8 mouse cellular contexts compared by ENCODE assay signal in genomic region chr19:4300271-4300704, GRCm38 (mm10). TPM values are rescaled to one million over a fixed set of nuclear protein-coding genes. Genes with fewer than 3 reads are reported as not detected.
DNase-seq lines count a peak whose midpoint lies in the region; ATAC-seq and TF ChIP-seq lines count a peak whose summit lies in the region.

No protein-coding gene starts in this region.

- TF ChIP-seq EP300 in MEL (IDR thresholded peaks at IDR 0.05; ENCODE audit: low read depth in 1 of 2, low read length in 2 of 2) = no peak

- intact Hi-C loops in heart, postnatal 36 days (cut with DNase I) = no loop called here

- H3K4me3 ChIP-seq in heart, embryonic 10.5 days = no peak overlapping the region
- H3K4me3 ChIP-seq in MEL (ENCODE audit: control insufficient read depth in 1 of 2, insufficient read depth in 1 of 2, low read depth in 2 of 2, low read length in 2 of 2) = no peak overlapping the region
- no peak overlapping the region for H3K4me3 ChIP-seq in lung, embryonic 15.5 days

- H3K27ac ChIP-seq in heart, embryonic 10.5 days = peak overlapping the region; percentile 54
- H3K27ac ChIP-seq in MEL (ENCODE audit: control insufficient read depth, low read depth, low read length) = peak overlapping the region; percentile 77
- H3K27ac ChIP-seq in lung, embryonic 15.5 days = peak overlapping the region; percentile 41

- H3K9me3 ChIP-seq in heart, embryonic 10.5 days = no peaks in the 10 kb centered on the region
- no peaks in the 10 kb centered on the region for H3K9me3 ChIP-seq in MEL (replicated peaks; ENCODE audit: insufficient read depth, low read length)
- no peaks in the 10 kb centered on the region for H3K9me3 ChIP-seq in lung, embryonic 15.5 days

- no peak overlapping the region for H3K4me2 ChIP-seq in lung, embryonic 15.5 days

- no peak for TF ChIP-seq RAD21 in MEL (IDR thresholded peaks at IDR 0.05; ENCODE audit: low read depth, low read length)

- H3K9ac ChIP-seq in MEL (ENCODE audit: control insufficient read depth, low read depth, low read length, poor library complexity, severe bottlenecking) = peak overlapping the region; percentile 39
- H3K9ac ChIP-seq in lung, embryonic 15.5 days = no peak overlapping the region

- DNase-seq in heart, embryonic 10.5 days (ENCODE audit: low spot score) = no peak
- DNase-seq in heart, adult 8-10 months (ENCODE audit: low spot score) = no peak
- DNase-seq in MEL (ENCODE audit: low read depth, low spot score) = peak; percentile 96
- DNase-seq in heart, postnatal 36 days = peak; percentile 38 to 39
- peak; percentile 95 for DNase-seq in spleen, postnatal 36 days (ENCODE audit: low spot score in 2 of 2)
- DNase-seq in layer of hippocampus, adult 9-10 months (ENCODE audit: low spot score) = no peak

- no peak for TF ChIP-seq CTCF in MEL (IDR thresholded peaks at IDR 0.05 in 2 of 3, conservative IDR thresholded peaks at IDR 0.05 in 1 of 3; ENCODE audit: control insufficient read depth in 1 of 3, insufficient read depth in 1 of 3, low read depth in 2 of 3, low read length in 3 of 3, poor library complexity in 1 of 3, severe bottlenecking in 1 of 3)

- peaks cover 80% of the 10 kb centered on the region for H3K79me2 ChIP-seq in MEL (ENCODE audit: control insufficient read depth, insufficient read depth, low read length, poor library complexity)

- WGBS in heart, embryonic 10.5 days = 52% methylated on average over 7 of the region's 7 CpGs
- WGBS in lung, embryonic 15.5 days = 54% methylated on average over 7 of the region's 7 CpGs

- peaks cover 69% of the 10 kb centered on the region for H3K4me1 ChIP-seq in heart, embryonic 10.5 days
- peaks cover 20 to 63% of the 10 kb centered on the region in 2 experiments for H3K4me1 ChIP-seq in MEL (ENCODE audit: control insufficient read depth in 1 of 2, insufficient read depth in 2 of 2, low read length in 2 of 2)
- peaks cover 57% of the 10 kb centered on the region for H3K4me1 ChIP-seq in lung, embryonic 15.5 days

- H3K36me3 ChIP-seq in heart, embryonic 10.5 days = peaks cover 14% of the 10 kb centered on the region; the same call in 1 of the 2 replicates
- peaks cover 0 to 48% of the 10 kb centered on the region in 2 experiments; a peak in 2 of 4 replicates for H3K36me3 ChIP-seq in MEL (ENCODE audit: control insufficient read depth in 1 of 2, insufficient read depth in 2 of 2, low read length in 2 of 2)
- no peaks in the 10 kb centered on the region for H3K36me3 ChIP-seq in lung, embryonic 15.5 days

- ATAC-seq in lung, embryonic 15.5 days (ENCODE audit: borderline replicate concordance, extremely low read depth, low FRiP score, low TSS enrichment) = no peak
- no peak for ATAC-seq in erythroblast, adult 5-6 weeks (replicated peaks; ENCODE audit: low FRiP score, poor library complexity, severe bottlenecking)

- TF ChIP-seq POLR2A in MEL (IDR thresholded peaks at IDR 0.05; ENCODE audit: control insufficient read depth in 1 of 2, insufficient read depth in 1 of 2, low read depth in 1 of 2, low read length in 2 of 2, poor library complexity in 1 of 2) = peak in 1 of 2 experiments; percentile 57; a peak in 2 of 4 replicates

- no peaks in the 10 kb centered on the region for H3K27me3 ChIP-seq in heart, embryonic 10.5 days (ENCODE audit: insufficient read depth, poor library complexity, severe bottlenecking)
- no peaks in the 10 kb centered on the region for H3K27me3 ChIP-seq in MEL (ENCODE audit: control insufficient read depth in 1 of 2, insufficient read depth in 2 of 2, low read length in 2 of 2)
- no peaks in the 10 kb centered on the region for H3K27me3 ChIP-seq in lung, embryonic 15.5 days

TF ChIP-seq in MEL, 35 proteins besides CTCF, POLR2A, EP300 and RAD21:
- TF ChIP-seq NELFE (IDR thresholded peaks at IDR 0.05; ENCODE audit: low read depth, low read length) (no peak), MAZ (IDR thresholded peaks at IDR 0.05; ENCODE audit: low read depth, low read length) (peak; percentile 64; the same call in 1 of the 2 replicates), USF1 (IDR thresholded peaks at IDR 0.05; ENCODE audit: low read depth, low read length) (peak; percentile 80), MXI1 (IDR thresholded peaks at IDR 0.05; ENCODE audit: low read depth, low read length) (peak; percentile 99), TBP (IDR thresholded peaks at IDR 0.05; ENCODE audit: low read depth, low read length) (peak; percentile 79), SIN3A (IDR thresholded peaks at IDR 0.05; ENCODE audit: low read length) (peak; percentile 89), RCOR1 (IDR thresholded peaks at IDR 0.05; ENCODE audit: low read depth, low read length) (no peak), MAX (IDR thresholded peaks at IDR 0.05; ENCODE audit: low read length) (peak; percentile 98), ELF1 (IDR thresholded peaks at IDR 0.05; ENCODE audit: low read depth, low read length) (peak; percentile 60), JUND (IDR thresholded peaks at IDR 0.05; ENCODE audit: low read depth, low read length) (no peak), UBTF (IDR thresholded peaks at IDR 0.05; ENCODE audit: borderline replicate concordance, insufficient read depth, low read depth, low read length) (peak; percentile 73; the same call in 1 of the 2 replicates), MYC (IDR thresholded peaks at IDR 0.05; ENCODE audit: low read depth, low read length) (peak; percentile 98), HCFC1 (IDR thresholded peaks at IDR 0.05; ENCODE audit: low read depth, low read length) (peak; percentile 54; the same call in 1 of the 2 replicates), ETS1 (IDR thresholded peaks at IDR 0.05; ENCODE audit: low read depth, low read length) (peak; percentile 94), BHLHE40 (IDR thresholded peaks at IDR 0.05; ENCODE audit: borderline replicate concordance, low read depth, low read length) (peak; percentile 68; the same call in 1 of the 2 replicates), ZMIZ1 (IDR thresholded peaks at IDR 0.05; ENCODE audit: low read depth, low read length) (no peak; the same call in 1 of the 2 replicates)

RNA-seq across cellular contexts. Expression of gene Grk2, which starts 5.7 kb away (rescaled TPM):
- polyA plus RNA-seq in heart, embryonic 10.5 days (2016; fragmentation: Nextera tagmentation; extraction: Ambion mirVana) = 12.0 and 16.5 TPM in 2 replicates
- total RNA-seq in heart, adult 8-10 months (2022) = 10 to 100 TPM; 48.7 to 55.9 (median 50.7) TPM
- 65.1 and 75.2 TPM in 2 replicates for total RNA-seq in MEL (2012; rRNA removed)
- 100 to 1,000 TPM in 1 of 2 experiments, not detected in 1; 105 TPM for polyA plus RNA-seq in MEL (2012; ENCODE audit: insufficient read depth in 1 of 2, insufficient read length in 2 of 2, low read depth in 1 of 2, low replicate concordance in 2 of 2, missing spikeins in 1 of 2)
- 10 to 100 TPM; 47.5 to 50.4 TPM for total RNA-seq in heart, postnatal 36 days (2021)
- polyA plus RNA-seq in lung, embryonic 15.5 days (2015; fragmentation: Nextera tagmentation; extraction: Ambion mirVana) = 16.2 and 16.7 TPM in 2 replicates
- total RNA-seq in erythroblast, adult 5-6 weeks (2015; ENCODE audit: low replicate concordance) = 63.4 and 93.2 TPM in 2 replicates
- total RNA-seq in erythroblast, adult 5-6 weeks (2017; ENCODE audit: low replicate concordance) = 40.1 and 60.1 TPM in 2 replicates

RNA-seq across cellular contexts. Expression of gene Ankrd13d, which starts 17.4 kb away (rescaled TPM):
- polyA plus RNA-seq in heart, embryonic 10.5 days (2016; fragmentation: Nextera tagmentation; extraction: Ambion mirVana) = 1.9 and 3.6 TPM in 2 replicates
- 1 to 10 TPM in 1 of 4 experiments, under 1 TPM in 3; 0.59 to 2.1 (median 0.80) TPM for total RNA-seq in heart, adult 8-10 months (2022)
- total RNA-seq in MEL (2012; rRNA removed) = 0.96 and 1.4 TPM in 2 replicates
- 1 to 10 TPM in 1 of 2 experiments, not detected in 1; 2.6 TPM for polyA plus RNA-seq in MEL (2012; ENCODE audit: insufficient read depth in 1 of 2, insufficient read length in 2 of 2, low read depth in 1 of 2, low replicate concordance in 2 of 2, missing spikeins in 1 of 2)
- total RNA-seq in heart, postnatal 36 days (2021) = under 1 TPM; 0.51 to 0.80 TPM
- polyA plus RNA-seq in lung, embryonic 15.5 days (2015; fragmentation: Nextera tagmentation; extraction: Ambion mirVana) = 3.3 and 4.2 TPM in 2 replicates
- total RNA-seq in erythroblast, adult 5-6 weeks (2015; ENCODE audit: low replicate concordance) = 0.63 TPM in 1 of 2 replicates, not detected in the other
- 0.84 TPM in 1 of 2 replicates, not detected in the other for total RNA-seq in erythroblast, adult 5-6 weeks (2017; ENCODE audit: low replicate concordance)

RNA-seq across cellular contexts. Expression of gene Ssh3, which starts 31.3 kb away (rescaled TPM):
- polyA plus RNA-seq in heart, embryonic 10.5 days (2016; fragmentation: Nextera tagmentation; extraction: Ambion mirVana) = 2.9 and 3.5 TPM in 2 replicates
- total RNA-seq in heart, adult 8-10 months (2022) = 10 to 100 TPM in 2 of 4 experiments, 1 to 10 TPM in 2; 6.1 to 11.4 (median 8.1) TPM
- 7.4 and 9.2 TPM in 2 replicates for total RNA-seq in MEL (2012; rRNA removed)
- polyA plus RNA-seq in MEL (2012; ENCODE audit: insufficient read depth in 1 of 2, insufficient read length in 2 of 2, low read depth in 1 of 2, low replicate concordance in 2 of 2, missing spikeins in 1 of 2) = 10 to 100 TPM in 1 of 2 experiments, not detected in 1; 14.1 TPM
- 1 to 10 TPM; 7.2 to 8.6 TPM for total RNA-seq in heart, postnatal 36 days (2021)
- 15.2 and 16.9 TPM in 2 replicates for polyA plus RNA-seq in lung, embryonic 15.5 days (2015; fragmentation: Nextera tagmentation; extraction: Ambion mirVana)
- total RNA-seq in erythroblast, adult 5-6 weeks (2015; ENCODE audit: low replicate concordance) = 0.42 and 3.8 TPM in 2 replicates
- total RNA-seq in erythroblast, adult 5-6 weeks (2017; ENCODE audit: low replicate concordance) = 3.0 and 3.2 TPM in 2 replicates

Comparison
In these comparisons a context has a peak if more than half of its experiments do, and no peak if none do; other contexts are left out.
1. DNase-seq: peak in MEL (single experiment), heart, postnatal 36 days (2 of 2) and spleen, postnatal 36 days (2 of 2); none in heart, embryonic 10.5 days (single experiment), heart, adult 8-10 months (single experiment) and layer of hippocampus, adult 9-10 months (single experiment).
2. Peak in every context shown above with its lines, with median percentiles within 50 percentile points of each other: H3K27ac ChIP-seq.